Mouse (Mus musculus): Measurements from ENCODE around the gene Mapk13. TPM values are rescaled to one million over a fixed set of nuclear protein-coding genes. Genes with fewer than 3 reads are reported as not detected.
A peak's percentile ranks its signal among the peaks of the same experiment; 100 is the strongest.
"Not testable (repeated sequence)": the region's sequence is repeated elsewhere in the genome, so short reads cannot be mapped to it uniquely, and the experiment has no call there.

Gene Mapk13
- polyA plus RNA-seq, 1 experiment: 49.0 TPM

GRCm38 (mm10) chr17:28814529-28815097 lies 45.5 kb downstream of the Mapk13 start:
- H3K9ac ChIP-seq (ENCODE audit: low read depth, poor library complexity, severe bottlenecking): no peak overlapping the region
- H3K4me3 ChIP-seq (ENCODE audit: low read depth, low read length): peak overlapping the region; percentile 13; the same call in 1 of the 2 replicates
- TF ChIP-seq POLR2A (IDR thresholded peaks at IDR 0.05; ENCODE audit: insufficient read depth, low read length) (no peak), EP300 (IDR thresholded peaks at IDR 0.05; ENCODE audit: insufficient read depth, low read depth, low read length) (no peak), CTCF (IDR thresholded peaks at IDR 0.05; ENCODE audit: low read depth, low read length) (no peak)
- H3K36me3 ChIP-seq (ENCODE audit: control insufficient read depth, insufficient read depth, low read length, poor library complexity, severe bottlenecking): peaks cover 9% of the 10 kb centered on the region
- no peak overlapping the region for H3K27ac ChIP-seq (ENCODE audit: insufficient read depth, low read length)
- H3K4me1 ChIP-seq (ENCODE audit: control insufficient read depth, insufficient read depth, low read length): no peaks in the 10 kb centered on the region
- no peaks in the 10 kb centered on the region for H3K27me3 ChIP-seq (ENCODE audit: control insufficient read depth, insufficient read depth, low read length, poor library complexity, severe bottlenecking)
- no peaks in the 10 kb centered on the region for H3K9me3 ChIP-seq (replicated peaks; ENCODE audit: control insufficient read depth, insufficient read depth, low read length, poor library complexity, severe bottlenecking)

DNA sequence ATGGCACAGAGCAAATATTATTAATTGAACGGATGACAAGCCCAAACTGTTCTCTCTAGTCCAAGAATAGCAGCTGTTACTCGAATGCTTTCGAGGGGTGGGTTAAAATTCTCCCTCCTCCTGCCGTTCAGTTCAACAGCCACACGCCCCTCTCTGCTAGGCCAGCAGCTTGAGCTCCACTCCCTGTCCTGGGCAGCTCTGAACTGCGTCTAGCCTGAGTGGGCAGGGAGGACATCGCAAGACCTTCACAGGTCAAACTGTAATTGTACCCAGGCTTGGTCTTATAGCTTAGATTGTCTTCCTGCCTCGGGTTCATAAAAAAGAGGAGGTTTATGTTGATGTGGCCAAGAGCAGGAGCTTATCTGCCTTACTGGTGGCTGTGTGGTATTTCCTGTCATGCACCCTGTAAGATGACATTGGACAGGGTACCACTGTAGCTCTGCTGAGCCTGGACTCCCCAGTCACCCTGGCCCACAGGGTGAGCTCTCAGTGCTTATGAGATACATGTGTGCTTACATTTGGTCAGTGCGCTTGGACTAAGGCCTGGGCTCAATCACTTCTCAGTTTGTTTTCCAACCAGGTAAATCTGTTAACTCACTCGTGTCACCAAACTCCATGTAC lies 46.4 kb downstream of the Mapk13 start:
- Histone ChIP-seq H3K36me3 (ENCODE audit: control insufficient read depth, insufficient read depth, low read length, poor library complexity, severe bottlenecking) (peaks cover 9% of the 10 kb centered on the region), H3K4me3 (ENCODE audit: low read depth, low read length) (no peak overlapping the region), H3K9ac (ENCODE audit: low read depth, poor library complexity, severe bottlenecking) (no peak overlapping the region), H3K9me3 (replicated peaks; ENCODE audit: control insufficient read depth, insufficient read depth, low read length, poor library complexity, severe bottlenecking) (no peaks in the 10 kb centered on the region), H3K4me1 (ENCODE audit: control insufficient read depth, insufficient read depth, low read length) (no peaks in the 10 kb centered on the region), H3K27ac (ENCODE audit: insufficient read depth, low read length) (no peak overlapping the region), H3K27me3 (ENCODE audit: control insufficient read depth, insufficient read depth, low read length, poor library complexity, severe bottlenecking) (no peaks in the 10 kb centered on the region)
- TF ChIP-seq EP300 (IDR thresholded peaks at IDR 0.05; ENCODE audit: insufficient read depth, low read depth, low read length) (no peak), POLR2A (IDR thresholded peaks at IDR 0.05; ENCODE audit: insufficient read depth, low read length) (no peak), CTCF (IDR thresholded peaks at IDR 0.05; ENCODE audit: low read depth, low read length) (no peak)

- H3K9ac ChIP-seq (ENCODE audit: low read depth, poor library complexity, severe bottlenecking); H3K4me1 ChIP-seq (ENCODE audit: control insufficient read depth, insufficient read depth, low read length); H3K4me3 ChIP-seq (ENCODE audit: low read depth, low read length); H3K27me3 ChIP-seq (ENCODE audit: control insufficient read depth, insufficient read depth, low read length, poor library complexity, severe bottlenecking); H3K27ac ChIP-seq (ENCODE audit: insufficient read depth, low read length); H3K9me3 ChIP-seq (replicated peaks; ENCODE audit: control insufficient read depth, insufficient read depth, low read length, poor library complexity, severe bottlenecking): not testable (repeated sequence)
- H3K36me3 ChIP-seq (ENCODE audit: control insufficient read depth, insufficient read depth, low read length, poor library complexity, severe bottlenecking): peaks cover 13% of the 10 kb centered on the region
These were observed 47.2 kb downstream of the Mapk13 start for GRCm38 (mm10) chr17:28816326-28816725.

DNA sequence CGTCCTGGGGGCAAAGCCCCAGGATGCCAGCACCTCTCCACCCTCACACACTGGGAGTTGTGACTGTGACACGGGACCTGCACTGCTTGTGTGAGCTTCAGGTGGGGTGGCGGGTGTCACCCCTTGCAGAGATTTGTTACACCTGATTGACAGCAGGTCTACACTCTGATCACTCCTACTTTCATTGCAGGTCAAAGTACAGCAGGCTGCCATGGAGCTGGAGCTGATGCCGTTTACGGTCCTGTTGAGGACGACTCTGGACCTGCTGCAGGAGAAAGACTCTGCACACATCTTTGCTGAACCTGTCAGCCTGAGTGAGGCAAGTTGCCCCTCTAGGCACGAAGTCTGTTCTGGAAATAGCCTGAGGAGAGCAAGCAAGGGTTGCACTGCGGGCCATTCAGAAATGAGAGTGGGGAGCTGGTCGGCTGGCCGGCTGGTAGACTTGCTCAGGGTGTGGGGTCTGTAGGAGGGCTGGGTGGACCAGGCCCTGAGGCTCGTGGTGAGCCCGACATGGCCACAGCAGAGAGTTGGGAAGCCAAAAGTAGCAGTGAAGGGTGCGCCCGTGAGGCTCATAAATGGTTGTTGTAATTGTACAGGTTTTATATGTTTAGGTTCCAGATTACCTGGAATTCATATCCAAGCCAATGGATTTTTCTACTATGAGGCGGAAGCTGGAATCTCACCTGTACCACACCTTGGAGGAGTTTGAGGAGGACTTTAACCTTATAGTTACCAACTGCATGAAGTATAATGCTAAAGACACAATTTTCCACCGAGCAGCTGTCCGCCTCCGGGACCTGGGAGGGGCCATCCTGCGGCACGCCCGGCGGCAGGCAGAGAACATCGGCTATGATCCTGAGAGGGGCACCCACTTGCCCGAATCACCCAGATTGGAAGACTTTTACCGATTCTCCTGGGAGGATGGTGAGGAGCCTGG lies 48.0 kb downstream of the Mapk13 start:
- no peak overlapping the region for H3K9ac ChIP-seq (ENCODE audit: low read depth, poor library complexity, severe bottlenecking)
- no peak overlapping the region for H3K4me3 ChIP-seq (ENCODE audit: low read depth, low read length)
- H3K27me3 ChIP-seq (ENCODE audit: control insufficient read depth, insufficient read depth, low read length, poor library complexity, severe bottlenecking): no peaks in the 10 kb centered on the region
- no peak overlapping the region for H3K27ac ChIP-seq (ENCODE audit: insufficient read depth, low read length)
- H3K36me3 ChIP-seq (ENCODE audit: control insufficient read depth, insufficient read depth, low read length, poor library complexity, severe bottlenecking): peaks cover 16% of the 10 kb centered on the region
- no peaks in the 10 kb centered on the region for H3K9me3 ChIP-seq (replicated peaks; ENCODE audit: control insufficient read depth, insufficient read depth, low read length, poor library complexity, severe bottlenecking)
- no peaks in the 10 kb centered on the region for H3K4me1 ChIP-seq (ENCODE audit: control insufficient read depth, insufficient read depth, low read length)
- TF ChIP-seq POLR2A (IDR thresholded peaks at IDR 0.05; ENCODE audit: insufficient read depth, low read length) (no peak), EP300 (IDR thresholded peaks at IDR 0.05; ENCODE audit: insufficient read depth, low read depth, low read length) (no peak), CTCF (IDR thresholded peaks at IDR 0.05; ENCODE audit: low read depth, low read length) (no peak)

- TF ChIP-seq CTCF (IDR thresholded peaks at IDR 0.05; ENCODE audit: low read depth, low read length) (no peak), EP300 (IDR thresholded peaks at IDR 0.05; ENCODE audit: insufficient read depth, low read depth, low read length) (no peak), POLR2A (IDR thresholded peaks at IDR 0.05; ENCODE audit: insufficient read depth, low read length) (no peak)
- no peaks in the 10 kb centered on the region for H3K4me1 ChIP-seq (ENCODE audit: control insufficient read depth, insufficient read depth, low read length)
- peaks cover 16% of the 10 kb centered on the region for H3K36me3 ChIP-seq (ENCODE audit: control insufficient read depth, insufficient read depth, low read length, poor library complexity, severe bottlenecking)
- H3K27ac ChIP-seq (ENCODE audit: insufficient read depth, low read length): no peak overlapping the region
- H3K4me3 ChIP-seq (ENCODE audit: low read depth, low read length): no peak overlapping the region
- H3K9ac ChIP-seq (ENCODE audit: low read depth, poor library complexity, severe bottlenecking): no peak overlapping the region
- no peaks in the 10 kb centered on the region for H3K27me3 ChIP-seq (ENCODE audit: control insufficient read depth, insufficient read depth, low read length, poor library complexity, severe bottlenecking)
- H3K9me3 ChIP-seq (replicated peaks; ENCODE audit: control insufficient read depth, insufficient read depth, low read length, poor library complexity, severe bottlenecking): no peaks in the 10 kb centered on the region
These were observed 51.1 kb downstream of the Mapk13 start for GRCm38 (mm10) chr17:28820189-28820588.
